Mouse (Mus musculus) E14TG2a.4 (cell line): ENCODE measurements around the gene Rdh16.
"Not testable (repeated sequence)": the region's sequence is repeated elsewhere in the genome, so short reads cannot be mapped to it uniquely, and the experiment has no call there.

Experiments
- CTCF ChIP-seq: conservative IDR thresholded peaks from 2 replicates; pipeline ENCODE4 v1.5.1; 2014; ENCODE audit warnings: low read length
- NANOG ChIP-seq: IDR thresholded peaks from 2 replicates; pipeline ENCODE4 v1.6.1; 2014; ENCODE audit warnings: borderline replicate concordance, low read length, mixed read lengths
- POU5F1 ChIP-seq: IDR thresholded peaks from 2 replicates; pipeline ENCODE4 v1.6.1; 2014; ENCODE audit warnings: low read length, borderline replicate concordance

DNA sequence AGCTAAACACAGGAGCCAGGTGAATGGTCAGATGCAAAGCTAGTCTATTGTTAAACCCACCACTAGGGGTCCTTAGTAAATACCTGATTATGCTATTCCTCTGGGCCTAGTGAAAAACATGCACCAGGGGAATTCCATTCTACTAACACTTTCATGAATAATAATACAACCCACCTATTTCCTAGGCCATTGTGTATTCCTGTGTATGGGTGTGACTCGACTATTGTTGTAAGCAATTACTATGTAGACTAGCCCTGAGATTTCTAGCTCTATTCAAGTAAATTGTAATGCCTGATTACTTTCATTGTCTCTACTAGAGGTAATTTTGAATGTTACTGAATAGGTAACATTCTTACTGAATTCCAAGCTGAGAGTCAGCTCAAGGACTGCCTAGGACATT lies 15.5 kb upstream of the Rdh16 start:
- not testable (repeated sequence) for TF ChIP-seq CTCF, NANOG, POU5F1
